Mouse (Mus musculus): ENCODE data around the gene Armh3.
A peak's percentile ranks its signal among the peaks of the same experiment; 100 is the strongest.

Gene Armh3

GRCm38 (mm10) chr19:45783181-45783932, 214.9 kb downstream of the Armh3 start, which contains the start of gene Mgea5:
Gene Mgea5, minus strand, starts transcription at chr19:45783837.
- DNase-seq = peak; percentile 97 to 99

GRCm38 (mm10) chr19:45782315-45783001, 215.8 kb downstream of the Armh3 start:
- DNase-seq = peak; percentile 80 to 88

- DNase-seq = no peak
Measured at GRCm38 (mm10) chr19:45781676-45782075, 216.6 kb downstream of the Armh3 start.

- no peak for DNase-seq
Measured at GRCm38 (mm10) chr19:45780350-45780915, 217.9 kb downstream of the Armh3 start.

- DNase-seq = no peak
Measured at GRCm38 (mm10) chr19:45775486-45775885, 222.8 kb downstream of the Armh3 start.

GRCm38 (mm10) chr19:45771501-45771900, 226.8 kb downstream of the Armh3 start:
- no peak for DNase-seq
